Mouse (Mus musculus) embryonic fibroblast, embryonic 13.5 days (primary cell): Measurements from ENCODE around the gene Bscl2.

ENCODE experiments used
- CTCF ChIP-seq: IDR thresholded peaks from 2 replicates; pipeline ENCODE4 v1.5.1; 2011; ENCODE audit warnings: mild to moderate bottlenecking, control low read depth, low read length, moderate library complexity, borderline replicate concordance; ENCODE audit not compliant: insufficient read depth
- POLR2A ChIP-seq: IDR thresholded peaks from 2 replicates; pipeline ENCODE4 v1.6.1; 2011; ENCODE audit warnings: low read depth, mild to moderate bottlenecking, control low read depth, low read length, moderate library complexity

DNA sequence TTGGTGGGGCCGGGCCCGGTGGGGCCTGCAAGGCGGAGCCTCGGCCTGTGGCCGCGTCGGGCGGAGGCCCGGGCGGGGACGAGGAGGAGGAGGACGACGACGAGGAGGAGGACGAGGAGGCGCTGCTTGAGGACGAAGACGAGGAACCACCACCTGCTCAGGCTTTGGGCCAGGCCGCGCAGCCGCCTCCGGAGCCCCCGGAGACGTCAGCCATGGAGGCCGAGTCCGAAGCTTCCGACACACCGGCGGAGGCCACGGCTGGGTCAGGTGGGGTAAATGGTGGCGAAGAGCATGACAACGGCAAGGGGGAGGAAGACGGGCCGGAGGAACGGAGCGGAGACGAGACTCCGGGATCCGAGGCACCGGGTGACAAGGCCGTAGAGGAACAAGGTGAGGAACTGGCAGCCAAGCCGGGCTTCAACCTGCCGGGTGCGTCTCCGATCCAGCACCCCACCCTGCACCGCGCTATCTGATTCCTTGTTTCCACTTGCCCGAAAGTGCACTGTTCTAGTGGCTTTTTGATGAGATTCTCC is 16.8 kb upstream of the Bscl2 start:
- TF ChIP-seq POLR2A, result no peak
- no peak for TF ChIP-seq CTCF
